Mouse (Mus musculus) pancreas, adult 10 weeks (tissue): ENCODE results near the gene Obp2b. TPM values are rescaled to one million over a fixed set of nuclear protein-coding genes. Genes with fewer than 3 reads are reported as not detected.

Experiments used
- polyA plus RNA-seq: library from polyadenylated mRNA; stranded (reverse); fragments of 350-450 nt; fragmentation: Illumina TruSeq; extraction: RNeasy Lipid Tissue Mini Kit (QIAGEN cat#74804); gene quantifications from one replicate; pipeline ENCODE4 v1.2.3, GENCODE M21; 2015; ENCODE audit warnings: low read depth, low replicate concordance; ENCODE audit not compliant: insufficient read depth

The Obp2b gene
- polyA plus RNA-seq = not detected

GRCm38 (mm10) chr2:25736709-25737108 lies at the start of gene Obp2b:
Gene Obp2b (plus strand): TSS chr2:25737009.

GRCm38 (mm10) chr2:25699743-25700142 lies 37.1 kb upstream of the Obp2b start, which contains the start of gene Obp2a:
Gene Obp2a (plus strand): TSS chr2:25700043.

GRCm38 (mm10) chr2:25706643-25707481 lies 29.9 kb upstream of the Obp2b start, which contains the start of gene Bmyc:
Gene Bmyc (plus strand): TSS chr2:25706739.

GRCm38 (mm10) chr2:25765269-25765668 lies 28.5 kb downstream of the Obp2b start, which contains the start of gene Lcn3:
Gene Lcn3 (plus strand): TSS chr2:25765569.

DNA sequence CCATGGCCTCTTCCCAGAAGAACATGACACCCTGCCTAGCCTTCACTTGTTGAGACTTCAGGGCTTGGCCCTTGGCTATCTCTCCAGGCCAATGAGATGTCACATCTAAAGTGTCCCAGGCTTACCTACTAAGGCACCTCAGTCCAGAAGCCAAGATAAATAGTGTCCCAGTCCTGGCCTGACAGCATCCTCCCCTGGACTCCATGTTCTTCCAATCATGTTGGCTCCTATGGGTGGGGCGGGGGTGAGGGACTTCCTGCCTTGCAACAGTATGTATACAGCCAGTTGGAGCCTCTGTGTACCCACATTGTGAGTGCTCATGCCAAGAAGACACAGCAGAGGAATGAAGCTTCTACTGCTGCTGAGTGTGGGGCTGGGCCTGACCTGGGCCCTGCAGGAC lies 39.9 kb downstream of the Obp2b start, which contains the start of gene Lcn11:
Lcn11 (plus strand) TSS at position 301 of the 400 bp plus-strand sequence.

GRCm38 (mm10) chr2:25781957-25782356 lies 45.1 kb downstream of the Obp2b start, which contains the start of gene Gm13539:
Gene Gm13539 (plus strand): TSS chr2:25782257.

Other genes with a start within 250 kb of the Obp2b start
- gene Lcn12, start 243.1 kb upstream of the Obp2b start, polyA plus RNA-seq = not detected
- gene Fbxw5, start 236.3 kb upstream of the Obp2b start, polyA plus RNA-seq = 26.2 TPM
- 1.0 TPM for gene C8g, start 235.3 kb upstream of the Obp2b start, polyA plus RNA-seq
- 5.1 TPM for gene Traf2, start 190.1 kb upstream of the Obp2b start, polyA plus RNA-seq
- gene Edf1, start 179.2 kb upstream of the Obp2b start, polyA plus RNA-seq = 66.9 TPM
- gene Mamdc4, start 162.2 kb upstream of the Obp2b start, polyA plus RNA-seq = 2.6 TPM
- 9.9 TPM for gene Phpt1, start 161.8 kb upstream of the Obp2b start, polyA plus RNA-seq
- 0.63 TPM for gene Ajm1, start 155.3 kb upstream of the Obp2b start, polyA plus RNA-seq
- 52.4 TPM for gene Rabl6, start 128.5 kb upstream of the Obp2b start, polyA plus RNA-seq
- not detected for gene Ccdc183, start 119.3 kb upstream of the Obp2b start, polyA plus RNA-seq
- 9.0 TPM for gene Tmem141, start 115.0 kb upstream of the Obp2b start, polyA plus RNA-seq
- 9.0 TPM for gene Fcna, start 109.0 kb upstream of the Obp2b start, polyA plus RNA-seq
- gene Lcn8, start 83.9 kb upstream of the Obp2b start, polyA plus RNA-seq = not detected
- not detected for gene Lcn5, start 79.1 kb upstream of the Obp2b start, polyA plus RNA-seq
- not detected for gene Lcn6, start 60.2 kb upstream of the Obp2b start, polyA plus RNA-seq
- not detected for gene Lcn10, start 54.3 kb upstream of the Obp2b start, polyA plus RNA-seq
- gene Obp2a, start 37.0 kb upstream of the Obp2b start, polyA plus RNA-seq = not detected
- gene Bmyc, start 30.3 kb upstream of the Obp2b start, polyA plus RNA-seq = 5.2 TPM
- gene Lcn3, start 28.6 kb downstream of the Obp2b start, polyA plus RNA-seq = not detected
- not detected for gene Lcn11, start 40.0 kb downstream of the Obp2b start, polyA plus RNA-seq
- gene Gm13539, start 45.2 kb downstream of the Obp2b start, polyA plus RNA-seq = not detected
- not detected for gene Glt6d1, start 78.8 kb downstream of the Obp2b start, polyA plus RNA-seq
- not detected for gene Lcn9, start 86.1 kb downstream of the Obp2b start, polyA plus RNA-seq
- not detected for gene Sohlh1, start 110.2 kb downstream of the Obp2b start, polyA plus RNA-seq
- 0.18 TPM for gene Kcnt1, start 126.7 kb downstream of the Obp2b start, polyA plus RNA-seq
- 2.7 TPM for gene Camsap1, start 246.3 kb downstream of the Obp2b start, polyA plus RNA-seq